Mouse (Mus musculus) heart, embryonic 14.5 days (tissue): Measurements from ENCODE around the gene Gm37240. TPM values are rescaled to one million over a fixed set of nuclear protein-coding genes. Genes with fewer than 3 reads are reported as not detected.

ENCODE experiments used
- ATAC-seq: fragments of 200-750 bp; cut with Nextera tagmentation; 2 replicates; pipeline ENCODE4 v1.8.0; 2017; ENCODE audit warnings: low read depth, moderate TSS enrichment; ENCODE audit not compliant: insufficient number of reproducible peaks, insufficient read depth, low FRiP score
- H3K27ac ChIP-seq, 2 experiments: fragments of 200-500 bp in 1 of 2; fragments of 300-500 bp in 1 of 2; sonication (generic) in 1 of 2; replicated peaks in 1 of 2; 2 replicates each; pipeline ENCODE4 v1.5.1; 2012 to 2014; ENCODE audit warnings: low read depth in 2 of 2, low read length in 2 of 2, control low read depth in 1 of 2, mild to moderate bottlenecking in 1 of 2, mixed read lengths in 1 of 2; ENCODE audit not compliant: control insufficient read depth in 1 of 2, insufficient read depth in 1 of 2
- H3K27me3 ChIP-seq: fragments of 300-500 bp; sonication (generic); 2 replicates; pipeline ENCODE4 v1.6.1; 2014; ENCODE audit warnings: mild to moderate bottlenecking, low read length, control low read depth; ENCODE audit not compliant: control insufficient read depth, insufficient read depth
- H3K36me3 ChIP-seq: fragments of 300-500 bp; sonication (generic); 2 replicates; pipeline ENCODE4 v1.6.1; 2014; ENCODE audit warnings: mild to moderate bottlenecking, control low read depth, low read length, mixed read lengths; ENCODE audit not compliant: control insufficient read depth, insufficient read depth
- H3K4me1 ChIP-seq, 2 experiments: fragments of 200-500 bp in 1 of 2; fragments of 300-500 bp in 1 of 2; sonication (generic) in 1 of 2; 2 replicates each; pipeline ENCODE4 v1.6.1; 2012 to 2014; ENCODE audit warnings: low read length in 2 of 2, control low read depth in 1 of 2, mixed read lengths in 1 of 2; ENCODE audit not compliant: control insufficient read depth in 2 of 2, insufficient read depth in 2 of 2
- H3K4me2 ChIP-seq: fragments of 300-500 bp; sonication (generic); 2 replicates; pipeline ENCODE4 v1.6.1; 2014; ENCODE audit warnings: mild to moderate bottlenecking, low read length
- H3K4me3 ChIP-seq, 2 experiments: fragments of 200-500 bp in 1 of 2; fragments of 300-500 bp in 1 of 2; sonication (generic) in 1 of 2; 2 replicates each; pipeline ENCODE4 v1.5.1; 2012 to 2014; ENCODE audit warnings: low read length in 2 of 2, mild to moderate bottlenecking in 2 of 2, control low read depth in 1 of 2, low read depth in 1 of 2, moderate library complexity in 1 of 2; ENCODE audit not compliant: control insufficient read depth in 1 of 2, insufficient read depth in 1 of 2
- H3K9ac ChIP-seq: fragments of 300-500 bp; sonication (generic); 2 replicates; pipeline ENCODE4 v1.6.1; 2014; ENCODE audit warnings: mild to moderate bottlenecking, low read length
- H3K9me3 ChIP-seq: fragments of 300-500 bp; sonication (generic); 2 replicates; pipeline ENCODE4 v1.6.1; 2016; ENCODE audit warnings: low read length, control low read depth; ENCODE audit not compliant: control insufficient read depth
- WGBS: fragments of 180-500 bp; shearing (Covaris S2); extraction: QIAGEN DNeasy Blood & Tissue Kit; methylation state at CpG from one replicate; pipeline ENCODE4 v1.1.7; 2014; 5-methylcytosine and 5-hydroxymethylcytosine counted together
- polyA plus RNA-seq: library from polyadenylated mRNA; unstranded; fragments of >200 nt; fragmentation: Nextera tagmentation; extraction: Ambion mirVana; gene quantifications from 2 replicates; pipeline ENCODE4 v1.2.1, GENCODE M21; 2014

Gm37240 gene
- polyA plus RNA-seq, 1 experiment from 2014 or later, result 12.3 TPM

DNA sequence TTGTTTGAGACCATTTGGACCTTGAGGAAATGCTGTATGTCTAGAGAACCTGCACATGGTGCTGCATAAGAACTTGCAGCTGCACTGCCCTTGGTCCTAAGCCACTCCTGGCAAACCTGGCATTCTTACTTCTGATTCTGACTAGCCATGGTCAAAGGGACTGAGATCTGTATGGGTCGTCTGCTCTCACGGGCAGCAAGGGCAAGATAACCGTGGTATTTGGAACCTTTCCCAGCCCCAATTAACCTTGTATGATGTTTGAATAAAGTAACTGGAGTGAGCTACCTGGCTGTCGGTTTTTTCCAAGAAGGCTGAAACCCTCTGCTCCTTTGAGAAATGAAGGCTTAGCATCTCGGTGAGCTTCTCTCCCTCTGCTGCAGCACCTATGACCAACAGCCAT is 8.4 kb downstream of the Gm37240 start:
- Histone ChIP-seq H3K9me3 (no peaks in the 10 kb centered on the region), H3K27me3 (no peaks in the 10 kb centered on the region), H3K9ac (no peak overlapping the region), H3K27ac (peak overlapping the region in 1 of 2 experiments; percentile 37; a peak in 2 of 4 replicates), H3K4me1 (peaks cover 13 to 35% of the 10 kb centered on the region in 2 experiments), H3K36me3 (no peaks in the 10 kb centered on the region), H3K4me2 (peak overlapping the region; percentile 6; the same call in 1 of the 2 replicates), H3K4me3 (no peak overlapping the region)
- no peak for ATAC-seq
- WGBS, result 28% methylated on average over 5 of the region's 5 CpGs

DNA sequence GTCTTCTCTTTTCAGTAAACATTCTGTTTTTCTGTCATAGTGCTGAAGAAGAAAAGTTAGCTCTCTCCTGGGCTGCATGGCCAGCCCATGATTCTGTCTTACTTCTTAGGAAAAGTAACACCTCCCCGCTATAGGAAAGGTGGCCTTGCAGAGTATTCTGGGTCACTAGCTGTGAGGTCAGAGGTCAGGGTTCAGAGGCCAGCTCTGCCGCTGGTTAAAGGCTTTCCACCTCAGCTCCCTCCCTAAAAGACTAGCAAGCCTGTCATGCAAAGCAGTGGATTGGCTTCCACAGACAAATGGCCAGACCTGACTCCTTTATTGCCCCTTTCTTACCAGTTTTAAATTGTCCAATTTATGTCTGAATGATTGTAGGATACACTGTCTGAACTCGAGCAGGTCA is 23.3 kb downstream of the Gm37240 start:
- Histone ChIP-seq H3K27me3 (no peaks in the 10 kb centered on the region), H3K9me3 (0 out of 2 replicates have a peak, but pooled peaks cover 2% of the 10 kb centered on the region), H3K4me1 (peaks cover 7% of the 10 kb centered on the region in 2 experiments), H3K9ac (no peak overlapping the region), H3K4me2 (no peak overlapping the region), H3K27ac (no peak overlapping the region), H3K36me3 (no peaks in the 10 kb centered on the region), H3K4me3 (no peak overlapping the region)
- WGBS, result 62% methylated on average over 3 of the region's 3 CpGs
- ATAC-seq, result no peak

DNA sequence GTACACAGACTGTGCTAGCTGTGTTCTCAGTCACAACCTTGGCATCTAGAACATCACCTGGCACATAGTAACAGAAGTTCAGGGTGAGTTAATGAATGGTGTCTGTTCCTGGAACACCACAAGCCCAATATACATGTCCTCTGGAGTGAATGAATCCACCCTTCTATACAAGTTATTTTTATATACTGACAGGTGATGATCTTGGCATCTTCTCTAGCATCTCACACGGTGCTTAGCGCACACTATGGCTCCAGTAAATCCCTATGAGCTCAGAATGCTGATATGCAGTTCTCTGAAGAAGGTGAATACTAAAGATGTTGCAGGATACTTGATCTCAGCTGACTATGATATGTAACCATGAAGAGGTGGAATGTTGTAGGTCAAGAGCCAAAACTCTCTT is 24.4 kb downstream of the Gm37240 start:
- 75% methylated on average over 2 of the region's 2 CpGs for WGBS

DNA sequence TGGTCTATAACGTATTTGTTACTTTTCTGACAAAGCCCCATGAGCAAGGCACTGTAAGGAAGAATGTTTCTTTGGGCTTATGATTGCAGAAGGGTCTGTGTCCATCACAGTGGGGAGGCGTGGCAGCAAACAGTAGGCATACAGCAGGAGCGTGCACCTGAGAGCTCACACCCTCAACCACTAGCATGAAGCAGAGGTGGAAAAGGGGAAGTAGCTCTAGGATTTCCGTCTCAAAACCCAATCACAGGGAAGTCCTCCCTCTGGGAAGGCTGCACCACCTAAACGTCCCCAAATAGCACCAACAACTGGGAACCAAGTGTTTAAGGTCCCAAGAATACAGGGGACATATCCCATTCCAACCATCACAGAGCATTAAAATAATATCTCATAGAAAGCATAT is 26.3 kb downstream of the Gm37240 start:
- 87% methylated on average over 5 of the region's 5 CpGs for WGBS
- Histone ChIP-seq H3K36me3 (no peaks in the 10 kb centered on the region), H3K27me3 (no peaks in the 10 kb centered on the region), H3K4me1 (peaks cover 16 to 20% of the 10 kb centered on the region in 2 experiments), H3K4me3 (no peak overlapping the region), H3K9me3 (no peaks in the 10 kb centered on the region), H3K9ac (no peak overlapping the region), H3K27ac (no peak overlapping the region), H3K4me2 (no peak overlapping the region)
- ATAC-seq, result no peak

More for the DNA sequence above, 24.4 kb downstream of the Gm37240 start:
- no peak overlapping the region for H3K4me2 ChIP-seq
- H3K4me1 ChIP-seq, result peaks cover 14 to 16% of the 10 kb centered on the region in 2 experiments
- H3K9ac ChIP-seq, result no peak overlapping the region
- no peaks in the 10 kb centered on the region for H3K36me3 ChIP-seq
- H3K27me3 ChIP-seq, result no peaks in the 10 kb centered on the region
- no peak for ATAC-seq
- no peak overlapping the region for H3K27ac ChIP-seq
- no peaks in the 10 kb centered on the region for H3K9me3 ChIP-seq
- no peak overlapping the region for H3K4me3 ChIP-seq

DNA sequence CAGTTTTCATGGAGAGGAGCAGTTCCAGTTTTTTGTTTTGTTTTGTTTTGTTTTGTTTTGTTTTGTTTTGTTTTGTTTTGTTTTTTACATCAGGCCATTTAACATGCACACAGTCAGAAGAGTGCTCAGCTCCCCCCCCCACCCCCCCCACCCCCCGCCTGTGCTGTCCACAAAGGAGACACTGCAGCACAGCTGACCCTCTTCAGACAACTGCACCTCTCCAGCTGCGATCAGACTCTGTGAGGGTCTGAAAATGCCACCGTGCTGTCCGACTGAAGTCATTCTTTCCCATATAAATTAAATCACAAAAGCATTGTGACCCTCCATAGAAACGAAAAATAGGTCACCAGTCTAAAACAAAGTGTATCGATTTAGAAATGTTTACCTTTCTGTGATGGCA is 28.0 kb downstream of the Gm37240 start:
- WGBS, result 74% methylated on average over 6 of the region's 6 CpGs
- H3K27ac ChIP-seq, result peak overlapping the region; percentile 25 to 94; a peak in 3 of 4 replicates
- peak overlapping the region; percentile 47 for H3K4me2 ChIP-seq
- H3K27me3 ChIP-seq, result no peaks in the 10 kb centered on the region
- H3K4me3 ChIP-seq, result no peak overlapping the region
- peak overlapping the region; percentile 14; the same call in 1 of the 2 replicates for H3K9ac ChIP-seq
- H3K36me3 ChIP-seq, result no peaks in the 10 kb centered on the region
- no peak for ATAC-seq
- H3K9me3 ChIP-seq, result no peaks in the 10 kb centered on the region
- peaks cover 14 to 20% of the 10 kb centered on the region in 2 experiments for H3K4me1 ChIP-seq

DNA sequence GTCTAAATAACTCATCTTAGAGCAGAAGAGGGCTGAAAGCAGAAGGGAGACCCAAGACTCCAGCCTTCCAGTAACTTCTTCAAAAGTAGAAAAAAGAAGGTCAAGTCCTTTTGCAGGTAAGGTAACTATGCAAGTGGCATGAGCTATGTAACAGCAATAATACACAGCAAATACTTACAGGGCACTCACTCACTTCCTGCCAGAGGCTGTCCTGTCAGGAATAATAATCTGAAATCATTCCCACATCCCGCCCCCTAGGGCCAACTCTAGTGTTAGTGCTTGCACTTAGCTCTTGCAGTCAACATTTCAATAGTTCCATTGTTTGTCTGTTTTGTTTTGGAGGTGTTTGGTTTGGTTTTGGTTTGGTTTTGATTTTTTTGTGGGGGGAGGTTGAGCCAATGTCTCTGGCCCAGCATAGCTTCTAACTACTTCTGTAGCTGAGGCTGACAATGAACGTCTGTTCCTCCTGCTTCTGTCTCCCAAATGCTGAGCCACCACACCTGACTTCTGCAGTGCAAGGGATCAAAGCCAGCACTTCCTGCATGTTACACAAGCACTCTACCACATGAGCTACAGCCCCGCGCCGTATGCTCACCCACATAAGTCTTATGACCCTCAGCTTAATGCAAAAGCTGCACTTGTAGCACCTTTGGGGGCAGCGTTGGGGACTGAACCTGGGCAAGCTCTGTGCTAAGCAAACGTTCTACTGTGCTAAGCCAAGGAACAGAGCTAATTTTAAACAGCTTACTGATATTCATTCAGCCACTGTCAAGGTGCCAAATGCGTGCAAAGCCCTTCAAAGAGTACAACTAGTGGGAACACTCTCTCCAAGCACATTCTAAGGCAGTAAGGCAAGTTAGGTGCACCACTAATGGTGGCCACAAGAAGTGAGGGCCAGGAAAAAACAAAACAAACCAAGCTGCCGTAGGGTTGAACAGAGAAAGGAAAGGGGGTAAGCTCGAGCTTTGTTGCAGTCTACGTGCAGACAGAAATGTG is 28.9 kb downstream of the Gm37240 start:
- Histone ChIP-seq H3K4me2 (peak overlapping the region; percentile 47), H3K9ac (peak overlapping the region; percentile 14; the same call in 1 of the 2 replicates), H3K9me3 (no peaks in the 10 kb centered on the region), H3K36me3 (no peaks in the 10 kb centered on the region), H3K27me3 (no peaks in the 10 kb centered on the region), H3K4me1 (peaks cover 14 to 20% of the 10 kb centered on the region in 2 experiments), H3K4me3 (no peak overlapping the region), H3K27ac (peak overlapping the region; percentile 90 to 94)
- peak; percentile 56 for ATAC-seq
- 40% methylated on average over 11 of the region's 11 CpGs for WGBS

DNA sequence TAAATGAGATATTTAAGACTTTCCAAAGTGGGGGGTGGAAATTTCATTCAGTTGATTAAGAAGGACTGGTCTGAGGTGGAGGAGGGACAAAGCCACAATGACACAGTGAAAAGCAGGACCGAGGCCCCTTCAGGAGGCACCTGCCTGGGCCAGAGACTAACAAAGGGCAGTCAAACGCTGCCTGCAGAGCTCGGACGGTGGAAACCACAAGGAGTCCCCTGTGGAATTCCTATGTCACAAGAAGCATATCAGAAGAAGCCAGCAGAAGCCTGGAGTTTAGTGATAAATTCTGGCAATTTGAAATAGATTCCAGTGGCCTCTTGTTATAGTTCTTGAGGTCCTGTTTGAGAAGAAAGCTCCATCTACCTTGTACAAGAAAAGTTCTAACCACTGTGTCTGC is 30.2 kb downstream of the Gm37240 start:
- Histone ChIP-seq H3K27ac (no peak overlapping the region), H3K9ac (no peak overlapping the region), H3K9me3 (no peaks in the 10 kb centered on the region), H3K4me2 (no peak overlapping the region), H3K4me3 (no peak overlapping the region), H3K36me3 (no peaks in the 10 kb centered on the region), H3K27me3 (no peaks in the 10 kb centered on the region), H3K4me1 (peaks cover 14 to 16% of the 10 kb centered on the region in 2 experiments)
- 35% methylated on average over 4 of the region's 4 CpGs for WGBS
- ATAC-seq, result no peak
